Mouse (Mus musculus) lung, embryonic 16.5 days (tissue): Measurements from ENCODE around the gene Gtf2a2. TPM values are rescaled to one million over a fixed set of nuclear protein-coding genes. Genes with fewer than 3 reads are reported as not detected.

Source experiments
- ATAC-seq: fragments of 200-750 bp; cut with Nextera tagmentation; 2 replicates; pipeline ENCODE4 v1.8.0; 2017; ENCODE audit warnings: low read depth, mild to moderate bottlenecking, moderate library complexity
- H3K27ac ChIP-seq: fragments of 300-500 bp; sonication (generic); 2 replicates; pipeline ENCODE4 v1.5.1; 2014; ENCODE audit warnings: mild to moderate bottlenecking, control low read depth, low read length
- H3K27me3 ChIP-seq: fragments of 300-500 bp; sonication (generic); 2 replicates; pipeline ENCODE4 v1.6.1; 2014; ENCODE audit warnings: low read depth, low read length, mixed read lengths; ENCODE audit not compliant: control insufficient read depth, insufficient read depth
- H3K36me3 ChIP-seq: fragments of 300-500 bp; sonication (generic); 2 replicates; pipeline ENCODE4 v1.6.1; 2014; ENCODE audit warnings: low read length; ENCODE audit not compliant: control insufficient read depth, insufficient read depth
- H3K4me1 ChIP-seq: fragments of 300-500 bp; sonication (generic); replicated peaks from 2 replicates; pipeline ENCODE4 v1.6.1; 2014; ENCODE audit warnings: low read length, mixed read lengths; ENCODE audit not compliant: control insufficient read depth, insufficient read depth
- H3K4me2 ChIP-seq: fragments of 300-500 bp; sonication (generic); 2 replicates; pipeline ENCODE4 v1.6.1; 2014; ENCODE audit warnings: low read depth, low read length, control low read depth
- H3K4me3 ChIP-seq: fragments of 300-500 bp; sonication (generic); 2 replicates; pipeline ENCODE4 v1.5.1; 2014; ENCODE audit warnings: mild to moderate bottlenecking, low read length, control low read depth
- H3K9ac ChIP-seq: fragments of 300-500 bp; sonication (generic); 2 replicates; pipeline ENCODE4 v1.6.1; 2014; ENCODE audit warnings: low read length, control low read depth
- H3K9me3 ChIP-seq: fragments of 300-500 bp; sonication (generic); 2 replicates; pipeline ENCODE4 v1.6.1; 2016; ENCODE audit warnings: low read length; ENCODE audit not compliant: control insufficient read depth
- WGBS: fragments of 180-500 bp; shearing (Covaris S2); extraction: QIAGEN DNeasy Blood & Tissue Kit; methylation state at CpG from one replicate; pipeline ENCODE4 v1.1.7; 2014; 5-methylcytosine and 5-hydroxymethylcytosine counted together
- polyA plus RNA-seq: library from polyadenylated mRNA; unstranded; fragments of >200 nt; fragmentation: Nextera tagmentation; extraction: Ambion mirVana; gene quantifications from 2 replicates; pipeline ENCODE4 v1.2.1, GENCODE M21; 2015

The Gtf2a2 gene
- polyA plus RNA-seq, 1 experiment from 2014 or later, result 180 TPM

DNA sequence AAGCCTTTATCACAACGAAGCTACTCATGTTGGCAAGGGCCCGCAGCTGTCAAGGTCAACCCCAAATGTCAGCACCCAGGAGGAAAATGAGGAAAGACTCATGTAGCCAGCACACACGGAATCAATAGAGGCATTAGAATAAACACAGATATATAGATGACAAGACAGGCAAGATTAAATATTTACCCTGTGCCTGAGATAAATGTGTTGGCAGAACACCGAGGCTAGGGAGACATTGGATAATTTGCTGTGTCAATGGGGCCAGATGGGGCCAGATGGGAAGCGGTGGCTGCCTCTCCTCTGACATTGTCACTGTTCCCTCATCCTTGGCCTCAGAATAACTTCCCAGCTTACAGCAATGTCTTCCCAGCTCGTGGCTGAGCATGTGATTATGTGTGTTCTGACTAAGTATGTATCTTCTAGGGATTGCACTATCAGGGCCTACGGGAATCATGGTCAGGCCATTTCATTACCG, 57.6 kb downstream of the Gtf2a2 start:
- 27% methylated on average over 8 of the region's 8 CpGs for WGBS
- no peaks in the 10 kb centered on the region for H3K9me3 ChIP-seq
- no peak overlapping the region for H3K27ac ChIP-seq
- H3K4me1 ChIP-seq, result peaks cover 4% of the 10 kb centered on the region
- H3K4me2 ChIP-seq, result no peak overlapping the region
- H3K9ac ChIP-seq, result no peak overlapping the region
- H3K4me3 ChIP-seq, result no peak overlapping the region
- no peaks in the 10 kb centered on the region for H3K36me3 ChIP-seq
- ATAC-seq, result 0 out of 2 replicates have a peak, but pooled peaks have one; percentile 36
- no peaks in the 10 kb centered on the region for H3K27me3 ChIP-seq

DNA sequence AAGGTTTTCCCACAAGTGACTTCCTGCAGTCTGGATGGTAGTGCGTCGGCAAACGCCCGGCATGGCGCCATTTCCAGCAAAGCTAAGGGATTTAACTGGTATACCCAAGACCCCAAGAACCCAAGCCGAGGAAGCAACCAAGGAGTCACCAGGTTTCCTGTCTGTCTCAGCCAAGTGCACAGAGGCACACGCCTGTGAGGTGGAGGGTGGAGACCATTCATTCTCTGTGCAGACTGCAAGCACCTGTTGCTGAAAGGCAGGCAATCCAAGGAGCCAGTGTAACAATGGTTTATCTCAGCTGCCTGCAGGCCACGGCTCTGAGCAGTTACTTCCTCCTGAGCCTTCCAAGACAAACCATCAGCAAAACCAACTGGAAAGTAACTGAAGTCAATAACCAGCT, 60.0 kb downstream of the Gtf2a2 start:
- no peak for ATAC-seq
- 79% methylated on average over 8 of the region's 8 CpGs for WGBS
- H3K27me3 ChIP-seq, result no peaks in the 10 kb centered on the region
- H3K27ac ChIP-seq, result no peak overlapping the region
- H3K4me3 ChIP-seq, result no peak overlapping the region
- H3K9ac ChIP-seq, result no peak overlapping the region
- H3K4me1 ChIP-seq, result peaks cover 4% of the 10 kb centered on the region
- no peaks in the 10 kb centered on the region for H3K36me3 ChIP-seq
- no peaks in the 10 kb centered on the region for H3K9me3 ChIP-seq
- no peak overlapping the region for H3K4me2 ChIP-seq

Other genes starting within 250 kb of the Gtf2a2 start
- gene Bnip2, start 23.1 kb upstream of the Gtf2a2 start, polyA plus RNA-seq, result 120 and 124 TPM in 2 replicates
- 0.05 and 0.08 TPM in 2 replicates for gene Gcnt3, start 25.5 kb downstream of the Gtf2a2 start, polyA plus RNA-seq
- gene Fam81a, start 130.0 kb downstream of the Gtf2a2 start, polyA plus RNA-seq, result 7.4 and 8.6 TPM in 2 replicates
- 46.2 and 50.1 TPM in 2 replicates for gene Myo1e, start 194.8 kb downstream of the Gtf2a2 start, polyA plus RNA-seq